Mouse (Mus musculus) embryonic facial prominence, embryonic 10.5 days (tissue): ENCODE measurements around the gene Tnxb. TPM values are rescaled to one million over a fixed set of nuclear protein-coding genes. Genes with fewer than 3 reads are reported as not detected.

Experiments
- DNase-seq: peaks from one replicate; pipeline ENCODE4 v3.0.0-alpha.2; 2017; ENCODE audit warnings: low spot score
- H3K27ac ChIP-seq: fragments of 300-500 bp; sonication (generic); replicated peaks from 2 replicates; pipeline ENCODE4 v1.5.1; 2016; ENCODE audit warnings: mild to moderate bottlenecking
- H3K27me3 ChIP-seq: fragments of 300-500 bp; sonication (generic); replicated peaks from 2 replicates; pipeline ENCODE4 v1.6.1; 2016; ENCODE audit warnings: low read depth, mild to moderate bottlenecking; ENCODE audit not compliant: poor library complexity, severe bottlenecking
- H3K36me3 ChIP-seq: fragments of 300-500 bp; sonication (generic); replicated peaks from 2 replicates; pipeline ENCODE4 v1.6.1; 2016; ENCODE audit warnings: mild to moderate bottlenecking, moderate library complexity
- H3K4me1 ChIP-seq: fragments of 300-500 bp; sonication (generic); 2 replicates; pipeline ENCODE4 v1.6.1; 2016
- H3K4me3 ChIP-seq: fragments of 300-500 bp; sonication (generic); 2 replicates; pipeline ENCODE4 v1.5.1; 2016; ENCODE audit warnings: mild to moderate bottlenecking, moderate library complexity
- H3K9me3 ChIP-seq: fragments of 300-500 bp; sonication (generic); 2 replicates; pipeline ENCODE4 v1.6.1; 2016; ENCODE audit warnings: mild to moderate bottlenecking
- WGBS: fragments of 180-500 bp; shearing (Covaris S2); methylation state at CpG from one replicate; pipeline ENCODE4 v1.1.7; 2016; 5-methylcytosine and 5-hydroxymethylcytosine counted together
- polyA plus RNA-seq: library from polyadenylated mRNA; unstranded; fragments of >200 nt; fragmentation: Nextera tagmentation; extraction: Ambion mirVana; gene quantifications from 2 replicates; pipeline ENCODE4 v1.2.1, GENCODE M21; 2016

Gene Tnxb
- polyA plus RNA-seq, 1 experiment from 2014 or later, result not detected

DNA sequence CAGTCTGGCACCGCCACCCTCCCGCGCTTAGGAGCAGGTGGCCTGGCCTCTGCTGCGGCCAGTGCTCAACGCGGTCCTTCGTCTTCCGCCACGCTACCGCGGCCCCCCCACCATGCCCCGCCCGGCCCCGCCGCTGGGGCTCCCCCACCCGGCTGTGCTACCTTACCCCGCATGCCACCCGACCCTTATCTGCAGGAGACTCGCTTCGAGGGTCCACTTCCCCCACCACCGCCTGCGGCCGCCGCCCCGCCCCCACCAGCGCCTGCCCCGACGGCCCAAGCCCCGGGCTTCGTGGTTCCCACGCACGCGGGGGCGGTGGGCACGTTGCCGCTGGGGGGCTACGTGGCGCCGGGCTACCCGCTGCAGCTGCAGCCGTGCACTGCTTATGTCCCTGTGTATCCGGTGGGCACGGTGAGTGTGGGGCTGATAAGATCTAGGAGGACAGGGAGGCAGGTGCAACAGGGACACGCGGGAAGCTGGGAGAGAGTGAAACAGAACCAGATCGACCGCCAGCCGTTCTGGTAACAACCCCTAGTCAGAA lies 39.5 kb upstream of the Tnxb start:
- 2% methylated on average over 48 of the region's 48 CpGs for WGBS
- DNase-seq, result peak; percentile 34
- no peaks in the 10 kb centered on the region for H3K9me3 ChIP-seq
- H3K4me1 ChIP-seq, result peaks cover 71% of the 10 kb centered on the region
- peaks cover 61% of the 10 kb centered on the region for H3K27me3 ChIP-seq
- 0 out of 2 replicates have a peak, but pooled peaks cover under 1% of the 10 kb centered on the region for H3K36me3 ChIP-seq
- H3K4me3 ChIP-seq, result peak overlapping the region; percentile 77
- peak overlapping the region; percentile 51; the same call in 1 of the 2 replicates for H3K27ac ChIP-seq

DNA sequence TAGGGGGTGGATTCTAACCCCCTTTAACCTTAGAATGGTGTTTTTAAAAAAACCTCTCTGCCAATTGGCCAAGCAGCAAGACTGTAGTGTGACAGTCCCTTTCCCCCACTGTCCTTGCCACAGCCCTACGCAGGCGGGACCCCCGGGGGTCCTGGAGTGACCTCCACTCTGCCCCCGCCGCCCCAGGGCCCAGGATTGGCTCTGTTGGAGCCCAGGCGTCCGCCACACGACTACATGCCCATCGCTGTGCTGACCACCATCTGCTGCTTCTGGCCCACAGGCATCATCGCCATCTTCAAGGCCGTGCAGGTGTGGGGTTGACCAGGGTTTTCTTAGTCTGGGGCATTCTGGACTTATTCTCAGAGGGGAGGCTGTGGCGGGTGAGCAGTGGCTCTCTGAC lies 38.7 kb upstream of the Tnxb start:
- Histone ChIP-seq H3K27me3 (peaks cover 65% of the 10 kb centered on the region), H3K4me3 (peak overlapping the region; percentile 77), H3K27ac (peak overlapping the region; percentile 57), H3K36me3 (no peaks in the 10 kb centered on the region), H3K9me3 (no peaks in the 10 kb centered on the region), H3K4me1 (peaks cover 63% of the 10 kb centered on the region)
- 3% methylated on average over 12 of the region's 12 CpGs for WGBS
- DNase-seq, result peak; percentile 41

DNA sequence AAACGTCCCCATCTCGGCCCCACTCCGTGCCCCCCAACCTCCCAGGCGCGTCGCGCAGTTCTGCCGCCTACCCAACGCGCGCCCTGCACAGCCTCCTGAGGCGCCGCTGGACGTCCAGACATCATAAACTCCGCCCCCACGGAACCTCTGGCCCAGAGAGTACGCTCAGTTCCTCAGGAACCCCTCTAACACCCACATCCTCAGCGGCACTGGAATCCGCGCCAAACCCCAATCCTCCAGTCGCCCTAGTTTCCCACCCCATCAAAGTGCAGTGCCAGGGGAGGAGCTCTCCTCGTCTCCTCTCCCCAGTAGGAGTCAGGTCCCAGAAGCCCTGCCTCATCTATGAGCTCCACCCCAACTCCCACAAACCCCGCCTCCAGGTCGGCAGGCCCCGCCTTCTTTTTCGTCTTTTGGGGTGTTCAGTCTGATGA lies 38.1 kb upstream of the Tnxb start:
- Histone ChIP-seq H3K4me1 (peaks cover 58% of the 10 kb centered on the region), H3K27ac (peak overlapping the region; percentile 57)
- under 1% methylated on average over 26 of the region's 26 CpGs for WGBS

GRCm38 (mm10) chr17:34635671-34636070 lies 34.7 kb upstream of the Tnxb start:
- no peak overlapping the region for H3K27ac ChIP-seq
- no peak overlapping the region for H3K4me3 ChIP-seq
- H3K36me3 ChIP-seq, result no peaks in the 10 kb centered on the region
- H3K9me3 ChIP-seq, result no peaks in the 10 kb centered on the region
- DNase-seq, result no peak
- WGBS, result 70% methylated on average over 2 of the region's 2 CpGs
- peaks cover 49% of the 10 kb centered on the region for H3K27me3 ChIP-seq
- H3K4me1 ChIP-seq, result peaks cover 29% of the 10 kb centered on the region

More for the DNA sequence above, 38.1 kb upstream of the Tnxb start:
- Histone ChIP-seq H3K4me3 (peak overlapping the region; percentile 77), H3K9me3 (no peaks in the 10 kb centered on the region), H3K36me3 (no peaks in the 10 kb centered on the region), H3K27me3 (peaks cover 67% of the 10 kb centered on the region)
- DNase-seq, result peak; percentile 64

DNA sequence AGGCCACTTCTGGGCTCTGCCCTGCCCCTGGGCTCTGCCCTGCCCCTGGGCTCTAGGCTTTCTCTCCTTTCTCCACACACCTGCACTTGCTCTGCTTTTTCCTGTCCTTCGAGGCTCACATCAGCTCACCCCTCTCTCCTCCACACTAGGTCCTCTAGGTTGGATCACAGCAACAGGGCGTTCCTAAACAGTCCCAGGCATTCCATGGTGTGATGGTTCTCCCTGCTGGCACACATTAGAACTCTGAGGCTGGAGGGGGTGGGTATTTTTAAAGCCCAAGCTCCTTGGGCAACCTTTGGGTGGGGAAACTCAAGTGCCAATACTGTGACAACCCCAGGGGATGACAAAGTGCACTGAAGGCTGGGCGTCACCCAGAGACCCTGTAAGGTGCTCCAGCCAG lies 32.9 kb upstream of the Tnxb start:
- Histone ChIP-seq H3K27ac (no peak overlapping the region), H3K36me3 (no peaks in the 10 kb centered on the region), H3K4me1 (peaks cover 24% of the 10 kb centered on the region), H3K4me3 (0 out of 2 replicates have a peak overlapping the region, but pooled peaks have one; percentile 0), H3K27me3 (peaks cover 31% of the 10 kb centered on the region), H3K9me3 (no peaks in the 10 kb centered on the region)
- no peak for DNase-seq
- WGBS, result 70% methylated on average over 3 of the region's 3 CpGs

DNA sequence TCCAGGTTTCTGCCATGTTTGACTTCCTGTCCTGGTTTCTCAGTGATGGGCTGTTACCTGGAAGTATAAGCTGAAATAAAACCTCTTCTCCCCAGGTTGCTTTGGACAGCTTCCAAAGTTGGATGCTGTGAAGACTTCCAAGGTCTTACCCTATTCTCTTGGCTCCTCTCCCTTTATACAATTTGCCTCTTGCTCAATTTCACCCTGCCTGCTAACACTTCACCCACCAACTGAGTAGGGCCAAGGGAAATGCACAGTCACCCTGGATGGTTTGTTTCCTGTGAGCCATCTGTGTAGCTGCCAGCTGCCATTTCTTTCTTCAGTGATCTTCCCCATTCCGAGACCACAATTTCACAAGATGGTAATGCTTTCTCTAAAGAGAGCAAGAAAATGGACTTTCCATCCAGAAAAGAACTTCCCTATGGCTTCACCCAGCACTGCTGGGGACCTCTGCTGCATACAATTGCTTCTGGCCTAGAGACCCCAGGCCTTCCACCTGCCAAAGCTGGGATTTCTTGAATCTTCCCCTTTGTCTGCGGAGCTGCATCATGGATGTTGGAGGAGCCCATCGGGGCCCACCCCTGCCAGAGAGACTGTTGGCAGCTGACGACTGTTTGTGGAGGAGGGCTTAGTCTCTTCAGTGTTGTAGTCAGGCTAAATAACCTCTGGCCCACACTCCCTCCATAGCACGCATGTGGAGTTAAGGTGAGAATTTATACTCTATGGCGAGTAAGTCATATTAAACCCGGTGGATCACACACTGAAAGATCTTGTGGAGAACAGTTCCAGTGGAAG lies 30.7 kb upstream of the Tnxb start:
- peak overlapping the region; percentile 35; the same call in 1 of the 2 replicates for H3K27ac ChIP-seq
- peaks cover 15% of the 10 kb centered on the region; the same call in 1 of the 2 replicates for H3K27me3 ChIP-seq
- H3K4me1 ChIP-seq, result peaks cover 17% of the 10 kb centered on the region
- H3K36me3 ChIP-seq, result no peaks in the 10 kb centered on the region
- 85% methylated on average over 7 of the region's 7 CpGs for WGBS
- DNase-seq, result no peak
- no peaks in the 10 kb centered on the region for H3K9me3 ChIP-seq
- H3K4me3 ChIP-seq, result no peak overlapping the region

DNA sequence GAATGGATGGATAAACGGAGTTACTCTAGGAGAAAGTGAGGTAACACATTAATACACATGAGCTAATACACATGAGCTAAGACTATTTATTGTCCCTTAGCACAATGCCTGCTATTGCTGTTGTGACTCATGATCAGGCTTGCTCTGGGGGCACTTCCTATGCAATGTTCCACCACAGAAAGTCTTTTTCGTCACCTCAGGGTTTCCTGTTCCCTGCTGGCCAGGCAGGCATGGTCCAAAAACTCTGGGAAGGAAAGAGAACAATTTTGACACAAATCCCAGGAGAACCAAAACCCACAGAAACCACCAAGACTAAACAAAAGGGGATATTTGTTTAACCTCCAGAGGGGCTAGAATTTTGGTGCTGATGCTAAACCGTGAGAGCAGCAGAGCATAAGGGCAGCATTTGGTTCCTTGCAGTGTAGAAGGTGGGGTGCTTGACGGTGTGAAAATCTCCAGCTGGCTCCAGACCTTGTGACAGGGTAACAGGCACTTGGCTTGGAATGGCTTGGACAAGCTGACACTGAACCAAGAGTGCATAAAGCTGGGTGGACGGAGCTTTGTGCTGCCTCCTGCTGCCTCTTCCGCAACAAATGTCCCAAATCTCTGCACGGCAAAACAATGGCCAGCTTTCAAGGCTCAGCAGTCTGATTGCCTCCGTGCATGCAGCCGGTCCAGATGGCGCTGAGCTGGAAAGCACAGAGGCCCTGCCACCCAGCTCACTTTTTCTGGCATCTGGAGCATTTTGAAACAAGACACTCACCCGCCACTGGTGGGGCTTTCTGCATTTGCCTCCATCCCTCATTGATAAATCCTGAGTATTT lies 29.3 kb upstream of the Tnxb start:
- Histone ChIP-seq H3K4me1 (peaks cover 27% of the 10 kb centered on the region), H3K27me3 (peaks cover 9% of the 10 kb centered on the region; the same call in 1 of the 2 replicates), H3K4me3 (peak overlapping the region; percentile 29; the same call in 1 of the 2 replicates), H3K27ac (peak overlapping the region; percentile 84), H3K36me3 (peaks cover 6% of the 10 kb centered on the region), H3K9me3 (no peaks in the 10 kb centered on the region)
- DNase-seq, result peak; percentile 68
- whole genome bisulfite sequencing, result 17% methylated on average over 11 of the region's 11 CpGs

DNA sequence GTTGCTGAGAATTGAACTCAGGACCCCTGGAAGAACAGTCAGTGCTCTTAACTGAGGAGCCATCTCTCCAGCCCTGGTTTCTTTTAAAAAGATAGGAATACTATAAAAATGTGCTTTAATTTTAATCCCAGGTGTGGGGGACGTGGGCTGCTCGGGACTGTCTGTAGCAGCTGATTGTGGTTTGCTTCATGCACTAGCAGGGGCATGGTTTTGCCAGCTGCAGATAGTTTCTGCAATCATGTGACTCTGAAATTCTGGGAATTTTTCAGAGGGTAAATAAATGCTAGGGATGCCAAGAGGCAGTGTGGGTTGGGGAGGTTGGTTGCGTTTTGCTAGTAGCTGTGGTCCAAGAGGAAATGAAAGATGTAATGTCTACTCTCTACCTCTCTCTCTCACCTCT lies 28.4 kb upstream of the Tnxb start:
- 83% methylated on average over 3 of the region's 3 CpGs for WGBS

GRCm38 (mm10) chr17:34643379-34643778 lies 27.0 kb upstream of the Tnxb start:
- H3K4me1 ChIP-seq, result peaks cover 45% of the 10 kb centered on the region
- H3K27ac ChIP-seq, result no peak overlapping the region
- no peaks in the 10 kb centered on the region for H3K27me3 ChIP-seq
- no peaks in the 10 kb centered on the region for H3K9me3 ChIP-seq
- WGBS, result 90% methylated on average over 4 of the region's 4 CpGs
- no peak for DNase-seq
- no peak overlapping the region for H3K4me3 ChIP-seq
- H3K36me3 ChIP-seq, result peaks cover 9% of the 10 kb centered on the region

More for the DNA sequence above, 28.4 kb upstream of the Tnxb start:
- peaks cover 9% of the 10 kb centered on the region for H3K36me3 ChIP-seq
- H3K9me3 ChIP-seq, result no peaks in the 10 kb centered on the region
- H3K27me3 ChIP-seq, result peaks cover 7% of the 10 kb centered on the region; the same call in 1 of the 2 replicates
- peaks cover 34% of the 10 kb centered on the region for H3K4me1 ChIP-seq
- DNase-seq, result no peak
- H3K4me3 ChIP-seq, result no peak overlapping the region
- peak overlapping the region; percentile 84; the same call in 1 of the 2 replicates for H3K27ac ChIP-seq

DNA sequence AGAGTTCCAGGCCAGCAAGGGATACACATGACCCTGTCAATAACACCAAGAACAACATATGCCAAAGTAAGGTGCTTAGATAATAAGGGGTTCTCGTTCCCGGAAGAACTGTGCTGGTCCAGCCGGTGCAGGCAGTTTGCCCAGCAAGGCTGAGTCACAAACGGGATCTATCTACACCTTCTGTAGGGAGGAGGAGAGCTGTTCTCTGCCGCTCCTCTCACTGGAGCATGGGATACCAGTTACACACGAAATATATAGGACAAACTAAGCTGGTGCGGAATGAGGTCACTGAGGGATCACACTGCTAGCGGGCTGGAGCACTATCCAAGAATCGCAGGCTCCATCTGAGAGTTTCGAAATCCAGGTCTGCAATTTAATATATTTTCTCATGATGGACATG lies 26.4 kb upstream of the Tnxb start:
- H3K36me3 ChIP-seq, result peaks cover 14% of the 10 kb centered on the region
- H3K4me1 ChIP-seq, result peaks cover 51% of the 10 kb centered on the region
- no peaks in the 10 kb centered on the region for H3K27me3 ChIP-seq
- H3K9me3 ChIP-seq, result no peaks in the 10 kb centered on the region
- H3K27ac ChIP-seq, result peak overlapping the region; percentile 66; the same call in 1 of the 2 replicates
- H3K4me3 ChIP-seq, result no peak overlapping the region
- 87% methylated on average over 10 of the region's 10 CpGs for WGBS
- DNase-seq, result no peak

DNA sequence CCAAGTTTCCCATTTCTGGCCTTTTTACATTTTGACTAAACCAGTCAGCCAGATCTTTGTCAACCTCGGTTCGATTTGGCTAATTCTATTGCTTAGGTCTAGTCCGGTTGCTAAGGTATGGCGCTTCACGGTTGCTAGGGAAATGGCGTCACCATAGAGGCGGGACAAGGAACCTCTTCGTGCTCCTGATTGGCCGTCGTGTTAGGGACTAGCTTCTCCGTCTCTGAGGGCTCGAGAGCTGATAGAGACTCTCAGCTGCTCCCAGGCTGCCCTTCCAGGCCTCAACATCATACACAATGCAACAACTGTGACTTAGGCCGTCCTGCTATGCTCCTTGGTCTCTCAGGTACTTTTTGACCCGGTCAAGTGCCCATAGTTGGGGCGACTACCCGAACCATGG lies 25.7 kb upstream of the Tnxb start, which contains the start of gene Fkbpl:
Fkbpl (plus strand) TSS at position 157 of the 400 bp plus-strand sequence.
- peaks cover 53% of the 10 kb centered on the region for H3K4me1 ChIP-seq
- peak within 1 kb of the TSS; percentile 99 for H3K4me3 ChIP-seq
- peak within 1 kb of the TSS; percentile 83 for H3K27ac ChIP-seq
- WGBS, result under 1% methylated on average over 16 of the region's 16 CpGs
- no peaks in the 10 kb centered on the region for H3K27me3 ChIP-seq
- no peaks in the 10 kb centered on the region for H3K9me3 ChIP-seq
- peak; percentile 93 for DNase-seq
- peaks cover 21% of the 10 kb centered on the region for H3K36me3 ChIP-seq

DNA sequence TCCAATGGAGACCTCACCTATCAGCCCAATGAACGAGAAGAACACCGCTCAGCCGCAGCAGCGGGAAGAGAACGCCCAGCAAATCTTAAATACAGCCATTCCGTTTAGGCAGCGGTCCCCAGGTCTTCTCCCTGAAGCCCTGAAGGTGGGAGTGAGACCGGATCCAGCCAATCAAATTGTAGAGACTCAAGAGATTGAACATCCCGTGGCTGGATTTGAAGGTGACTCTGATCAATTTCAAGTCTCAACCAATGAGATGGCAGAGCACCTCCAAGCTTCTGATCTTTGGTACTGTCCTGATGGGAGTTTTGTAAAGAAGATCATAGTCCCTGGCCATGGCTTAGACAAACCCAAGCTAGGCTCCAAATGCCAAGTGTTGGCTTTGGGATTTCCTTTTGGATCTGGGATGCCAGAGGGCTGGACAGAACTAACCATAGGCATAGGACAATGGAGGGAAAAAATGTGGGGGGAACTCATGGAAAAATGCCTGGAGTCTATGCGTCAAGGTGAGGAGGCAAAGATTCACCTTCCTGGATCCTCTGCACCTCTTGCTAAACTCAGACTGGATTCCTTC lies 25.0 kb upstream of the Tnxb start:
- H3K4me3 ChIP-seq, result peak overlapping the region; percentile 99
- H3K4me1 ChIP-seq, result peaks cover 52% of the 10 kb centered on the region
- H3K27me3 ChIP-seq, result no peaks in the 10 kb centered on the region
- H3K27ac ChIP-seq, result peak overlapping the region; percentile 83
- WGBS, result 47% methylated on average over 10 of the region's 10 CpGs
- peaks cover 28% of the 10 kb centered on the region for H3K36me3 ChIP-seq
- no peaks in the 10 kb centered on the region for H3K9me3 ChIP-seq
- no peak for DNase-seq
